23 mouse cellular contexts compared by ENCODE assay signal in genomic region chr2:104383589-104383988, GRCm38 (mm10). TPM values are rescaled to one million over a fixed set of nuclear protein-coding genes. Genes with fewer than 3 reads are reported as not detected.
A peak's percentile ranks its signal among the peaks of the same experiment; 100 is the strongest.
DNase-seq lines count a peak whose midpoint lies in the region; ATAC-seq and TF ChIP-seq lines count a peak whose summit lies in the region.
"Had no signal": no experiment of that assay in that cellular context is flagged by ENCODE, and none has a peak within 500 bp of the region (broad histone marks: within the 10 kb centered on the region; RNA-seq: fewer than 3 reads in every experiment).

No protein-coding gene starts in this region.

- no peak for TF ChIP-seq CTCF in CH12.LX (conservative IDR thresholded peaks at IDR 0.05 in 1 of 2, IDR thresholded peaks at IDR 0.05 in 1 of 2; ENCODE audit: low read depth in 2 of 2, low read length in 2 of 2)

- no peak overlapping the region for H3K4me3 ChIP-seq in heart, embryonic 11.5 days (ENCODE audit: low read depth, low read length)
- no peak overlapping the region for H3K4me3 ChIP-seq in CH12.LX (replicated peaks in 1 of 3; ENCODE audit: low read depth in 2 of 3, low read length in 2 of 3, poor library complexity in 1 of 3)
- H3K4me3 ChIP-seq in forebrain, embryonic 12.5 days (replicated peaks) = no peak overlapping the region

- no peak overlapping the region for H3K9ac ChIP-seq in heart, embryonic 11.5 days (ENCODE audit: low read depth, low read length)
- H3K9ac ChIP-seq in CH12.LX (ENCODE audit: insufficient read depth, low read depth) = no peak overlapping the region
- H3K9ac ChIP-seq in forebrain, embryonic 12.5 days = no peak overlapping the region

- no peaks in the 10 kb centered on the region for H3K4me1 ChIP-seq in heart, embryonic 11.5 days (ENCODE audit: control insufficient read depth, insufficient read depth, low read length)
- H3K4me1 ChIP-seq in CH12.LX (ENCODE audit: control insufficient read depth in 1 of 2, insufficient read depth in 2 of 2) = peaks cover 13 to 19% of the 10 kb centered on the region in 2 experiments
- peaks cover 9% of the 10 kb centered on the region for H3K4me1 ChIP-seq in forebrain, embryonic 12.5 days

- H3K36me3 ChIP-seq in heart, embryonic 11.5 days (ENCODE audit: control insufficient read depth, insufficient read depth, low read length) = no peaks in the 10 kb centered on the region
- H3K36me3 ChIP-seq in CH12.LX (replicated peaks in 1 of 2; ENCODE audit: control insufficient read depth in 1 of 2, insufficient read depth in 1 of 2, low read length in 1 of 2) = no peaks in the 10 kb centered on the region
- H3K36me3 ChIP-seq in forebrain, embryonic 12.5 days (replicated peaks) = no peaks in the 10 kb centered on the region
- H3K36me3 ChIP-seq: G1E had no signal

- H3K79me2 ChIP-seq in CH12.LX (replicated peaks; ENCODE audit: control insufficient read depth, extremely low read depth, insufficient read depth, poor library complexity, severe bottlenecking) = no peaks in the 10 kb centered on the region

- WGBS in heart, embryonic 11.5 days (ENCODE audit: insufficient replicate concordance) = 86% methylated on average over 4 of the region's 4 CpGs
- 96% methylated on average over 4 of the region's 4 CpGs for WGBS in forebrain, embryonic 12.5 days

- no peaks in the 10 kb centered on the region for H3K9me3 ChIP-seq in heart, embryonic 11.5 days (replicated peaks; ENCODE audit: control insufficient read depth, low read length)
- peaks cover 9% of the 10 kb centered on the region for H3K9me3 ChIP-seq in CH12.LX (replicated peaks; ENCODE audit: low read length)
- H3K9me3 ChIP-seq in forebrain, embryonic 12.5 days = no peaks in the 10 kb centered on the region
- H3K9me3 ChIP-seq: G1E had no signal

- ATAC-seq in heart, embryonic 11.5 days (replicated peaks; ENCODE audit: insufficient number of reproducible peaks, low FRiP score, low TSS enrichment) = no peak
- ATAC-seq in forebrain, embryonic 12.5 days (ENCODE audit: low FRiP score) = no peak
- ATAC-seq: activated CD4-positive, CD25-positive, alpha-beta regulatory T cell, adult 4 months; CD4-positive, CD25-positive, alpha-beta regulatory T cell, adult 4 months; Patski had no signal

- dilution Hi-C loops in CH12.LX (cut with MboI; ENCODE audit: extremely low pct_ligation_motif_present, extremely low pct_unique_long_range_greater_than_20kb, low sequenced_read_pairs) = no loop called here

- in situ Hi-C loops in CH12.LX (cut with MboI; ENCODE audit: low pct_ligation_motif_present, low pct_unique_long_range_greater_than_20kb, low sequenced_read_pairs) = no loop called here

- no peak for TF ChIP-seq POLR2A in CH12.LX (IDR thresholded peaks at IDR 0.05; ENCODE audit: low read depth, low read length)

- TF ChIP-seq RAD21 in CH12.LX (IDR thresholded peaks at IDR 0.05; ENCODE audit: low read depth, low read length) = no peak

- H3K27ac ChIP-seq in heart, embryonic 11.5 days (ENCODE audit: low read depth, low read length) = no peak overlapping the region
- H3K27ac ChIP-seq in CH12.LX (ENCODE audit: insufficient read depth, low read depth) = no peak overlapping the region
- no peak overlapping the region for H3K27ac ChIP-seq in forebrain, embryonic 12.5 days

- no peaks in the 10 kb centered on the region; the same call in none of the 2 replicates for H3K27me3 ChIP-seq in heart, embryonic 11.5 days (ENCODE audit: control insufficient read depth, insufficient read depth, low read length)
- H3K27me3 ChIP-seq in CH12.LX (replicated peaks) = no peaks in the 10 kb centered on the region
- H3K27me3 ChIP-seq in forebrain, embryonic 12.5 days = no peaks in the 10 kb centered on the region

- peak; percentile 11 for DNase-seq in heart, adult 11 months
- peak; percentile 44 for DNase-seq in testis, postnatal 14 days (ENCODE audit: low spot score)
- DNase-seq in testis, postnatal 10 days (ENCODE audit: low spot score) = no peak
- DNase-seq in A20 (ENCODE audit: low read depth, low spot score) = peak; percentile 26
- peak; percentile 83 for DNase-seq in CH12.LX (ENCODE audit: extremely low read depth)
- no peak for DNase-seq in right cerebral cortex, postnatal 36 days (ENCODE audit: low spot score in 2 of 2)
- DNase-seq: adrenal gland, adult 2 months; adrenal gland, adult 8-10 months; adrenal gland, postnatal 10 days; adrenal gland, postnatal 14 days; adrenal gland, postnatal 25 days; adrenal gland, postnatal 36 days; B cell, adult 2 months; cerebellum, adult 11 months; cerebellum, adult 11-12 months; cerebellum, adult 18-20 months; cerebellum, adult 2 months had no signal

- no peak for TF ChIP-seq EP300 in CH12.LX (IDR thresholded peaks at IDR 0.05; ENCODE audit: low read length)

- H3K4me2 ChIP-seq in heart, embryonic 11.5 days = no peak overlapping the region
- H3K4me2 ChIP-seq in CH12.LX (ENCODE audit: insufficient read depth, low read depth, poor library complexity, severe bottlenecking) = 0 out of 2 replicates have a peak overlapping the region, but pooled peaks have one; percentile 22
- no peak overlapping the region for H3K4me2 ChIP-seq in forebrain, embryonic 12.5 days

TF ChIP-seq in CH12.LX, 34 proteins besides CTCF, POLR2A, EP300 and RAD21:
- TF ChIP-seq ZKSCAN1 (IDR thresholded peaks at IDR 0.05; ENCODE audit: borderline replicate concordance, low read depth, low read length) = no peak
- peak; percentile 94 for TF ChIP-seq BHLHE40 (IDR thresholded peaks at IDR 0.05; ENCODE audit: low read depth, low read length)
- TF ChIP-seq E2F4 (IDR thresholded peaks at IDR 0.05; ENCODE audit: insufficient replicate concordance, low read depth, low read length) = no peak
- no peak for TF ChIP-seq ZC3H11A (IDR thresholded peaks at IDR 0.05; ENCODE audit: low read depth, low read length)
- TF ChIP-seq KAT2A (IDR thresholded peaks at IDR 0.05; ENCODE audit: insufficient replicate concordance, low read length) = no peak
- no peak for TF ChIP-seq NRF1 (IDR thresholded peaks at IDR 0.05; ENCODE audit: low read depth, low read length)
- no peak for TF ChIP-seq USF1 (IDR thresholded peaks at IDR 0.05; ENCODE audit: low read depth, low read length)
- no peak for TF ChIP-seq MXI1 (IDR thresholded peaks at IDR 0.05; ENCODE audit: low read depth, low read length)
- no peak for TF ChIP-seq ELF1 (IDR thresholded peaks at IDR 0.05; ENCODE audit: low read depth, low read length)
- TF ChIP-seq MEF2A (IDR thresholded peaks at IDR 0.05; ENCODE audit: borderline replicate concordance, low read depth, low read length) = peak; percentile 72; the same call in 1 of the 2 replicates
- TF ChIP-seq SMC3 (IDR thresholded peaks at IDR 0.05; ENCODE audit: low read depth, low read length) = no peak
- peak; percentile 53; the same call in 1 of the 2 replicates for TF ChIP-seq ZNF384 (IDR thresholded peaks at IDR 0.05; ENCODE audit: low read depth, low read length)
- peak; percentile 64 for TF ChIP-seq ETS1 (conservative IDR thresholded peaks at IDR 0.05; ENCODE audit: low read depth, low read length)
- TF ChIP-seq MAX (IDR thresholded peaks at IDR 0.05; ENCODE audit: low read length) = no peak
- TF ChIP-seq TCF12 (IDR thresholded peaks at IDR 0.05; ENCODE audit: low read depth, low read length) = 0 out of 2 replicates have a peak, but pooled peaks have one; percentile 10
- TF ChIP-seq CHD2 (IDR thresholded peaks at IDR 0.05; ENCODE audit: low read length) = no peak
- no peak; the same call in 1 of the 2 replicates for TF ChIP-seq MAZ (IDR thresholded peaks at IDR 0.05; ENCODE audit: low read depth, low read length)
- TF ChIP-seq MYC (IDR thresholded peaks at IDR 0.05; ENCODE audit: low read depth, low read length) = no peak
- no peak for TF ChIP-seq GABPA (IDR thresholded peaks at IDR 0.05; ENCODE audit: insufficient replicate concordance, low read depth, low read length)
- TF ChIP-seq MAFK (IDR thresholded peaks at IDR 0.05; ENCODE audit: insufficient replicate concordance, low read length) = no peak
- TF ChIP-seq PAX5 (IDR thresholded peaks at IDR 0.05; ENCODE audit: low read length) = no peak
- no peak for TF ChIP-seq RCOR1 (conservative IDR thresholded peaks at IDR 0.05; ENCODE audit: low read depth, low read length)
- no peak for TF ChIP-seq HCFC1 (IDR thresholded peaks at IDR 0.05; ENCODE audit: low read depth, low read length)
- no peak for TF ChIP-seq POLR2AphosphoS2 (IDR thresholded peaks at IDR 0.05; ENCODE audit: low read depth, low read length)
- no peak for TF ChIP-seq SIN3A (IDR thresholded peaks at IDR 0.05; ENCODE audit: low read length)
- peak; percentile 50; the same call in 1 of the 2 replicates for TF ChIP-seq IRF4 (IDR thresholded peaks at IDR 0.05; ENCODE audit: low read depth, low read length)
TF ChIP-seq in CH12.LX: peak in this region for 6.

RNA-seq across cellular contexts. Expression of gene D430041D05Rik, which starts 27.2 kb away (rescaled TPM):
- polyA plus RNA-seq in heart, embryonic 11.5 days (2014; fragmentation: Nextera tagmentation; extraction: Ambion mirVana) = 0.30 and 0.34 TPM in 2 replicates
- under 0.01 TPM in 1 of 2 replicates, not detected in the other for total RNA-seq in CH12.LX (2012; rRNA removed)
- not detected in 2 replicates for total RNA-seq in CH12.LX (2014; rRNA removed)
- 0.10 TPM in 1 of 2 replicates, not detected in the other for polyA plus RNA-seq in CH12.LX (2012; ENCODE audit: insufficient read length, low read depth)
- polyA plus RNA-seq in forebrain, embryonic 12.5 days (2016; fragmentation: Nextera tagmentation; extraction: Ambion mirVana) = 4.2 and 4.5 TPM in 2 replicates
- polyA plus RNA-seq: CD4-positive, CD25-positive, alpha-beta regulatory T cell, adult 4 months; Patski had no signal

Comparison
In these comparisons a context has a peak if more than half of its experiments do, and no peak if none do; other contexts are left out.
1. DNase-seq: peak in heart, adult 11 months (single experiment), testis, postnatal 14 days (single experiment), A20 (single experiment) and CH12.LX (single experiment); none in testis, postnatal 10 days (single experiment) and right cerebral cortex, postnatal 36 days (0 of 2).